Mouse (Mus musculus): ENCODE data around the gene Ing2.

Ing2 gene

GRCm38 (mm10) chr8:47674140-47674776 is 1.1 kb downstream of the Ing2 start:
- no peak for DNase-seq

- peak; percentile 88 for DNase-seq
Observed at GRCm38 (mm10) chr8:47673317-47674139, 1.8 kb downstream of the Ing2 start.

GRCm38 (mm10) chr8:47664231-47664785 is 11.0 kb downstream of the Ing2 start:
- DNase-seq = no peak

GRCm38 (mm10) chr8:47663201-47663600 is 12.2 kb downstream of the Ing2 start:
- DNase-seq = no peak

- no peak for DNase-seq
Observed at GRCm38 (mm10) chr8:47662716-47663115, 12.6 kb downstream of the Ing2 start.

- DNase-seq = no peak
Observed at GRCm38 (mm10) chr8:47660394-47660793, 15.0 kb downstream of the Ing2 start.

- no peak for DNase-seq
Observed at GRCm38 (mm10) chr8:47659463-47659862, 15.9 kb downstream of the Ing2 start.

- no peak for DNase-seq
Observed at GRCm38 (mm10) chr8:47654406-47654805, 20.9 kb downstream of the Ing2 start.

GRCm38 (mm10) chr8:47652737-47653076 is 22.6 kb downstream of the Ing2 start:
- no peak for DNase-seq

GRCm38 (mm10) chr8:47651913-47652736 is 23.2 kb downstream of the Ing2 start:
- no peak for DNase-seq

- no peak for DNase-seq
Observed at GRCm38 (mm10) chr8:47650853-47651252, 24.5 kb downstream of the Ing2 start.

GRCm38 (mm10) chr8:47649551-47649950 is 25.8 kb downstream of the Ing2 start:
- DNase-seq = no peak

- no peak for DNase-seq
Observed at GRCm38 (mm10) chr8:47642514-47643064, 32.8 kb downstream of the Ing2 start.

GRCm38 (mm10) chr8:47637152-47637551 is 38.2 kb downstream of the Ing2 start:
- DNase-seq = no peak

GRCm38 (mm10) chr8:47636032-47636431 is 39.3 kb downstream of the Ing2 start:
- no peak for DNase-seq

GRCm38 (mm10) chr8:47634791-47635341 is 40.5 kb downstream of the Ing2 start:
- no peak for DNase-seq

- DNase-seq = no peak
Observed at GRCm38 (mm10) chr8:47621144-47621543, 54.2 kb downstream of the Ing2 start.

Measured in cerebellum, adult 9-10 months (tissue).